Mouse (Mus musculus): ENCODE measurements at regions not wholly inside any gene's neighbourhood (a gene's known extent, or its start where the extent isn't known, plus 50 kb on each side); places are given as distances from the start of the nearest gene placed in this dataset.
"Not testable (repeated sequence)": the region's sequence is repeated elsewhere in the genome, so short reads cannot be mapped to it uniquely, and the experiment has no call there.

GRCm38 (mm10) chr3:57945765-57946164 lies 97.9 kb upstream of the Pfn2 start:
- H3K4me3 ChIP-seq (ENCODE audit: low read depth, low read length), result no peak overlapping the region
- H3K4me2 ChIP-seq, result no peak overlapping the region
- H3K9me3 ChIP-seq (ENCODE audit: low read depth, low read length), result no peaks in the 10 kb centered on the region
- H3K4me1 ChIP-seq (ENCODE audit: insufficient read depth), result no peaks in the 10 kb centered on the region
- no peaks in the 10 kb centered on the region for H3K27me3 ChIP-seq (ENCODE audit: insufficient read depth, low read length)
- DNase-seq, result no peak
- 78% methylated on average over 5 of the region's 5 CpGs for WGBS
- ATAC-seq (ENCODE audit: insufficient read depth), result no peak
- no peak overlapping the region for H3K27ac ChIP-seq (ENCODE audit: low read depth)
- TF ChIP-seq CTCF (IDR thresholded peaks at IDR 0.05; ENCODE audit: low read depth), result no peak
- no peak overlapping the region for H3K9ac ChIP-seq
- H3K36me3 ChIP-seq (ENCODE audit: insufficient read depth), result no peaks in the 10 kb centered on the region

GRCm38 (mm10) chr3:57947331-57947730 lies 99.5 kb upstream of the Pfn2 start:
- Histone ChIP-seq H3K27me3 (ENCODE audit: insufficient read depth, low read length) (no peaks in the 10 kb centered on the region), H3K27ac (ENCODE audit: low read depth) (no peak overlapping the region), H3K9me3 (ENCODE audit: low read depth, low read length) (no peaks in the 10 kb centered on the region), H3K4me2 (no peak overlapping the region), H3K9ac (no peak overlapping the region), H3K4me3 (ENCODE audit: low read depth, low read length) (no peak overlapping the region), H3K4me1 (ENCODE audit: insufficient read depth) (no peaks in the 10 kb centered on the region), H3K36me3 (ENCODE audit: insufficient read depth) (no peaks in the 10 kb centered on the region)
- no peak for TF ChIP-seq CTCF (IDR thresholded peaks at IDR 0.05; ENCODE audit: low read depth)
- WGBS, result 89% methylated on average over 2 of the region's 2 CpGs
- DNase-seq (no peak), ATAC-seq (ENCODE audit: insufficient read depth) (no peak)

DNA sequence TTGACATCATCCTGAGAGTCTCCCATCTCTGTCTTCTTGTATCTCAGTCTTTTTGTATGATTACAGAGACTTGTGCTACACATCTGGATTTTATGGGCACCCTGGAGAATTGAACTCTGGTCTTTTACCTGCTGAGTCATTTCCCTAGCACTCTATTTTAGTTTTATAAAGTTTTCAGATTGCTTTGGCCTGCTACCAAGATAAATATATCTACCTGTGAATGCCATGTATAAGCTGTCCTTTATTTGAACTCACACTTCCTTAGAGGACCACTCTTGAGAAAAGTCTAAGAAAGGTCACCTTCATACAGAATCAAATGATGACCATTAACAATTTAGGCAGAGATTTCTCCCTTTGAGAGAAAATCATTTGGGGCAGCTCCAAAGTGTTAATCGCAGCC lies 100.8 kb upstream of the Pfn2 start:
- no peak for ATAC-seq (ENCODE audit: insufficient read depth)

DNA sequence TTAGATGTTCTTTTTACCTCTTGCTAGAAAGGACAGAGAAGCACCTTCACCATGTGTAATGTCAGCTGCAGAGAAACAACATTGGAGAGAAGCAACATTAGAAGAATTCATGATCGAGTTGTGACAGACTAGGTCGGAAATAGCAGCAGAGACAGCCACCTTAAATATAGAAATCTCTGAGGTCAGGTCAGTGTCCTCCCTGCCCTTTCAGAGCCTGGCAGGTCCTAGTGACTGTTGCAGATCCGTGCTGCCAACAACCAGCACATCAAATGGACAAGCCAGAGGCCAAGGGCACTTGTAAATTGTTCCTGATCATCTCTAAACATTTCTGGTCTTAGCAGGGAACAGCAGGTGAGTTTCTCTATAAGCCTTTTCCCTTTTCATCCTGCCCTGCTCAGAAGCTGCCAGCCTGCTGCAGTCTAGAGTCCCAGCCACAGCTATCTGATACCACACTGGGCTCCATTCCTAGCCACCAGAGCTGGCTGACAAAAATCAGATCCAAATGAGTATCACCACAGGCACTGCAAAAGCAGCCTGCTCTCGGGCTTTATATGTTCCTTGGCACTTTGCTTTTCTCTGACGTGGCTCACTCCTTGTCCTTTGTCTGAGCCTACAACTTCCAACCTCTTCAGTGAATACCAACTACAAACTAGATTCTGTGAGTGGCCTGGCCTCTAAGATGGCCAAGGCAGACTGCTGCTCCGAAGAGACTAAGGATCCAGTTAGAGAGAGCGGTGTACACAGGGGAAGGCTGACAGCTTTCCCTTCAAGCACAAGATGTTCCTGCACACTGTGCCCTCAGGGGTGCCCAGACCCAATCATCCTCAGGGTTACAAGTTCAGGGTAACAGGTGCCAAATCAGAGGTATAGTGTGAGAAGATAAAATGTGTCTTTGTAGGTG lies 102.8 kb upstream of the Pfn2 start:
- Histone ChIP-seq H3K9ac (no peak overlapping the region), H3K4me3 (ENCODE audit: low read depth, low read length) (no peak overlapping the region), H3K4me2 (no peak overlapping the region), H3K27me3 (ENCODE audit: insufficient read depth, low read length) (no peaks in the 10 kb centered on the region), H3K9me3 (ENCODE audit: low read depth, low read length) (no peaks in the 10 kb centered on the region), H3K36me3 (ENCODE audit: insufficient read depth) (no peaks in the 10 kb centered on the region), H3K27ac (ENCODE audit: low read depth) (no peak overlapping the region), H3K4me1 (ENCODE audit: insufficient read depth) (no peaks in the 10 kb centered on the region)
- ATAC-seq (ENCODE audit: insufficient read depth) (no peak), DNase-seq (no peak)
- 58% methylated on average over 7 of the region's 7 CpGs for WGBS
- TF ChIP-seq CTCF (IDR thresholded peaks at IDR 0.05; ENCODE audit: low read depth), result no peak

More for the DNA sequence above, 100.8 kb upstream of the Pfn2 start:
- Histone ChIP-seq H3K36me3 (ENCODE audit: insufficient read depth) (no peaks in the 10 kb centered on the region), H3K27me3 (ENCODE audit: insufficient read depth, low read length) (no peaks in the 10 kb centered on the region), H3K27ac (ENCODE audit: low read depth) (no peak overlapping the region), H3K9ac (no peak overlapping the region), H3K4me3 (ENCODE audit: low read depth, low read length) (no peak overlapping the region), H3K9me3 (ENCODE audit: low read depth, low read length) (no peaks in the 10 kb centered on the region), H3K4me1 (ENCODE audit: insufficient read depth) (no peaks in the 10 kb centered on the region), H3K4me2 (no peak overlapping the region)
- DNase-seq, result no peak
- 79% methylated on average over 1 of the region's 1 CpGs for WGBS
- TF ChIP-seq CTCF (IDR thresholded peaks at IDR 0.05; ENCODE audit: low read depth), result no peak

GRCm38 (mm10) chr3:57951438-57951837 lies 103.6 kb upstream of the Pfn2 start:
- H3K9ac ChIP-seq, result no peak overlapping the region
- no peak overlapping the region for H3K27ac ChIP-seq (ENCODE audit: low read depth)
- no peak for ATAC-seq (ENCODE audit: insufficient read depth)
- no peak for DNase-seq
- no peak overlapping the region for H3K4me2 ChIP-seq
- no peak for TF ChIP-seq CTCF (IDR thresholded peaks at IDR 0.05; ENCODE audit: low read depth)
- no peak overlapping the region for H3K4me3 ChIP-seq (ENCODE audit: low read depth, low read length)
- WGBS, result 33% methylated on average over 5 of the region's 5 CpGs
- no peaks in the 10 kb centered on the region for H3K27me3 ChIP-seq (ENCODE audit: insufficient read depth, low read length)
- H3K9me3 ChIP-seq (ENCODE audit: low read depth, low read length), result no peaks in the 10 kb centered on the region
- no peaks in the 10 kb centered on the region for H3K36me3 ChIP-seq (ENCODE audit: insufficient read depth)
- H3K4me1 ChIP-seq (ENCODE audit: insufficient read depth), result no peaks in the 10 kb centered on the region

DNA sequence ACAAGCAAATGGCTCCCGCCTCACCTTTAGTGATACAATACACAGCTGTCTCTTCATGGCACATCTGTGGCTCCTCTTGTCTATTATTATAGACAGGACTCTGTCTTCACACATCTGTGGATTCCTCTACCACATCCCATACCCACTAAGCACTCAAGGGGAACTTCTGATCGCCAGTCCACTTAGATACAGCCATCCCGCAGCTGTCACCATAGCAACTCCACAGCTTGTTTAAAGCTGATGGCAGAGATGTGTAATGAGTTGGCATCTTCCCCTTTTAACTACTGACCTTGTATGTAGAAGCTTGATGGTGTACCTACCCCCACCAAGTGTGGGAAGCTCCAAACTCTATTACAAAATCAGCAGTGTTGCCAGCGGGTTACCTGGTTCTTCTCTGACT lies 109.5 kb upstream of the Pfn2 start:
- H3K27me3 ChIP-seq (ENCODE audit: insufficient read depth, low read length), result no peaks in the 10 kb centered on the region
- ATAC-seq (ENCODE audit: insufficient read depth) (no peak), DNase-seq (no peak)
- no peaks in the 10 kb centered on the region for H3K4me1 ChIP-seq (ENCODE audit: insufficient read depth)
- no peak for TF ChIP-seq CTCF (IDR thresholded peaks at IDR 0.05; ENCODE audit: low read depth)
- no peak overlapping the region for H3K27ac ChIP-seq (ENCODE audit: low read depth)
- H3K4me3 ChIP-seq (ENCODE audit: low read depth, low read length), result no peak overlapping the region
- no peak overlapping the region for H3K4me2 ChIP-seq
- 71% methylated on average over 4 of the region's 4 CpGs for WGBS
- H3K36me3 ChIP-seq (ENCODE audit: insufficient read depth), result no peaks in the 10 kb centered on the region
- no peaks in the 10 kb centered on the region for H3K9me3 ChIP-seq (ENCODE audit: low read depth, low read length)
- H3K9ac ChIP-seq, result no peak overlapping the region

- H3K4me1 ChIP-seq (ENCODE audit: insufficient read depth), result no peaks in the 10 kb centered on the region
- no peak overlapping the region for H3K27ac ChIP-seq (ENCODE audit: low read depth)
- no peaks in the 10 kb centered on the region for H3K36me3 ChIP-seq (ENCODE audit: insufficient read depth)
- DNase-seq (no peak), ATAC-seq (ENCODE audit: insufficient read depth) (no peak)
- H3K4me2 ChIP-seq, result no peak overlapping the region
- no peak overlapping the region for H3K9ac ChIP-seq
- H3K27me3 ChIP-seq (ENCODE audit: insufficient read depth, low read length), result no peaks in the 10 kb centered on the region
- no peaks in the 10 kb centered on the region for H3K9me3 ChIP-seq (ENCODE audit: low read depth, low read length)
- no peak for TF ChIP-seq CTCF (IDR thresholded peaks at IDR 0.05; ENCODE audit: low read depth)
- H3K4me3 ChIP-seq (ENCODE audit: low read depth, low read length), result no peak overlapping the region
- WGBS, result 72% methylated on average over 7 of the region's 7 CpGs
Measured at GRCm38 (mm10) chr3:57963965-57964364, 116.1 kb upstream of the Pfn2 start.

- H3K9ac ChIP-seq; H3K4me2 ChIP-seq; H3K4me3 ChIP-seq (ENCODE audit: low read depth, low read length); H3K9me3 ChIP-seq (ENCODE audit: low read depth, low read length); DNase-seq; H3K4me1 ChIP-seq (ENCODE audit: insufficient read depth); H3K27ac ChIP-seq (ENCODE audit: low read depth); H3K36me3 ChIP-seq (ENCODE audit: insufficient read depth); H3K27me3 ChIP-seq (ENCODE audit: insufficient read depth, low read length); ATAC-seq (ENCODE audit: insufficient read depth): not testable (repeated sequence)
- WGBS, result 90% methylated on average over 2 of the region's 2 CpGs
Measured at GRCm38 (mm10) chr3:57970614-57971013, 122.7 kb upstream of the Pfn2 start.

Data from lung, embryonic 14.5 days (tissue).